Mouse (Mus musculus) embryonic facial prominence, embryonic 12.5 days (tissue): Measurements from ENCODE around the gene Hcrtr2. TPM values are rescaled to one million over a fixed set of nuclear protein-coding genes. Genes with fewer than 3 reads are reported as not detected.

ENCODE experiments used
- ATAC-seq: fragments of 200-750 bp; cut with Nextera tagmentation; 2 replicates; pipeline ENCODE4 v1.8.0; 2017; ENCODE audit not compliant: insufficient number of reproducible peaks, insufficient read depth, low FRiP score, low TSS enrichment
- H3K27ac ChIP-seq: fragments of 300-500 bp; sonication (generic); 2 replicates; pipeline ENCODE4 v1.5.1; 2016; ENCODE audit warnings: mild to moderate bottlenecking
- H3K27me3 ChIP-seq: fragments of 300-500 bp; sonication (generic); 2 replicates; pipeline ENCODE4 v1.6.1; 2016; ENCODE audit warnings: mild to moderate bottlenecking, moderate library complexity
- H3K36me3 ChIP-seq: fragments of 300-500 bp; sonication (generic); 2 replicates; pipeline ENCODE4 v1.6.1; 2016; ENCODE audit warnings: mild to moderate bottlenecking
- H3K4me1 ChIP-seq: fragments of 300-500 bp; sonication (generic); 2 replicates; pipeline ENCODE4 v1.6.1; 2016
- H3K4me2 ChIP-seq: fragments of 300-500 bp; sonication (generic); replicated peaks from 2 replicates; pipeline ENCODE4 v1.6.1; 2016; ENCODE audit warnings: mild to moderate bottlenecking, moderate library complexity
- H3K4me3 ChIP-seq: fragments of 300-500 bp; sonication (generic); 2 replicates; pipeline ENCODE4 v1.5.1; 2016; ENCODE audit warnings: mild to moderate bottlenecking
- H3K9ac ChIP-seq: fragments of 300-500 bp; sonication (generic); 2 replicates; pipeline ENCODE4 v1.6.1; 2016; ENCODE audit warnings: mild to moderate bottlenecking, moderate library complexity
- H3K9me3 ChIP-seq: fragments of 300-500 bp; sonication (generic); 2 replicates; pipeline ENCODE4 v1.6.1; 2016; ENCODE audit warnings: mild to moderate bottlenecking, moderate library complexity
- WGBS: fragments of 180-500 bp; shearing (Covaris S2); methylation state at CpG from one replicate; pipeline ENCODE4 v1.1.7; 2016; 5-methylcytosine and 5-hydroxymethylcytosine counted together
- polyA plus RNA-seq: library from polyadenylated mRNA; unstranded; fragments of >200 nt; fragmentation: Nextera tagmentation; extraction: Ambion mirVana; gene quantifications from 2 replicates; pipeline ENCODE4 v1.2.1, GENCODE M21; 2016

Gene Hcrtr2
- 1.3 and 1.9 TPM in 2 replicates for polyA plus RNA-seq

DNA sequence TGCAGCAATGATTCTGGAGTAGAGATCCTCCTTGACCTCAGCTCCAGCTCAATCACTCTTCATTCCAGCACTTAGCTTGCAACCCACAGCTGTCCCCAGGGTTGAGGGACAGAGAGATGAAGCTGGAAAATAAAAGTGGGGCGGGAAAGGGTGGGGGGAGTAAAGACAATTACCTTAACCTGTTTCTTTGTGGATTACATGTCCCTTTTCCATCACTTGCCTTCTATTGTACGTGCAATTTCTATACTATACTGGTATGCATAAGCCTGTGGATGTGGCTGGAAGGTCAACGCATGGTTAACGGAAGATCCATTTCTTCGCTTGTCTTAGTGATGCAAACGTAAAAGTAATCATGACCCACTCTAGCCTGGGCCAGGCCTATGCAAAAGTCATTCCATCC lies at the start of gene Hcrtr2:
TSS of gene Hcrtr2 (minus strand) at position 101 of the 400 bp plus-strand sequence.
- 75% methylated on average over 6 of the region's 6 CpGs for WGBS
- peak within 1 kb of the TSS; percentile 38; the same call in 1 of the 2 replicates for H3K9ac ChIP-seq

GRCm38 (mm10) chr9:76364874-76365273 lies 41.2 kb upstream of the Hcrtr2 start:
- Histone ChIP-seq H3K4me3 (no peak overlapping the region), H3K4me2 (no peak overlapping the region), H3K36me3 (no peaks in the 10 kb centered on the region), H3K27me3 (no peaks in the 10 kb centered on the region), H3K9me3 (no peaks in the 10 kb centered on the region), H3K9ac (no peak overlapping the region), H3K4me1 (no peaks in the 10 kb centered on the region), H3K27ac (no peak overlapping the region)
- ATAC-seq, result no peak
- WGBS, result 85% methylated on average over 6 of the region's 6 CpGs

More for the DNA sequence above, at the start of gene Hcrtr2:
- Histone ChIP-seq H3K4me1 (peaks cover 9% of the 10 kb centered on the region; the same call in 1 of the 2 replicates), H3K36me3 (no peaks in the 10 kb centered on the region), H3K4me3 (peak within 1 kb of the TSS; percentile 45), H3K27ac (no peak within 1 kb of the TSS), H3K9me3 (no peaks in the 10 kb centered on the region), H3K4me2 (peak within 1 kb of the TSS; percentile 84), H3K27me3 (peaks cover 15% of the 10 kb centered on the region)
- no peak for ATAC-seq

- Histone ChIP-seq H3K4me3 (no peak overlapping the region), H3K4me1 (no peaks in the 10 kb centered on the region), H3K9ac (no peak overlapping the region), H3K36me3 (no peaks in the 10 kb centered on the region), H3K27me3 (no peaks in the 10 kb centered on the region), H3K4me2 (no peak overlapping the region), H3K27ac (no peak overlapping the region), H3K9me3 (no peaks in the 10 kb centered on the region)
- ATAC-seq, result no peak; the same call in 1 of the 2 replicates
Measured at GRCm38 (mm10) chr9:76360374-76360773, 36.7 kb upstream of the Hcrtr2 start.

DNA sequence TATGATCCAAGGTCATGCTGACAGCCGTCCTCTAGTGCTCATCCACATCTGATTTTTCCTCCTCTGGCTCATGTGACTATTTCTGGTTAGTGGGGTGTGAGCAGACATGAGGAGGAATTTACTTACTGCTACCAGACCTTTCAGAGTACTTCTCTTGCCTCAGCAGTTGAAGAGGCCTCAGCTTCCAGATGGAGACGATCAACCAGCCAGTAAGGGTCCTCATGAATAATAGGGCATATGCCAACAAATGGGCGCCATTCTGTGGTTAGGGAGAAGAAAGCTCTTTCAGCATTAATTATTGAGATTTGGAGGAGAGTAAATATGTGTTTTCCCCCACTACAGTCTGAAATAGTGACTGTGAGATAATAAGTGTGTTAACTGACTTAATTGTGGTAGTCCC lies 28.7 kb upstream of the Hcrtr2 start:
- ATAC-seq, result no peak
- WGBS, result 70% methylated on average over 3 of the region's 3 CpGs

GRCm38 (mm10) chr9:76347298-76347697 lies 23.6 kb upstream of the Hcrtr2 start:
- no peak for ATAC-seq

More for the DNA sequence above, 28.7 kb upstream of the Hcrtr2 start:
- no peak overlapping the region for H3K27ac ChIP-seq
- no peak overlapping the region for H3K4me3 ChIP-seq
- H3K27me3 ChIP-seq, result no peaks in the 10 kb centered on the region
- H3K9me3 ChIP-seq, result no peaks in the 10 kb centered on the region
- no peaks in the 10 kb centered on the region for H3K4me1 ChIP-seq
- H3K9ac ChIP-seq, result no peak overlapping the region
- H3K36me3 ChIP-seq, result no peaks in the 10 kb centered on the region
- H3K4me2 ChIP-seq, result no peak overlapping the region

DNA sequence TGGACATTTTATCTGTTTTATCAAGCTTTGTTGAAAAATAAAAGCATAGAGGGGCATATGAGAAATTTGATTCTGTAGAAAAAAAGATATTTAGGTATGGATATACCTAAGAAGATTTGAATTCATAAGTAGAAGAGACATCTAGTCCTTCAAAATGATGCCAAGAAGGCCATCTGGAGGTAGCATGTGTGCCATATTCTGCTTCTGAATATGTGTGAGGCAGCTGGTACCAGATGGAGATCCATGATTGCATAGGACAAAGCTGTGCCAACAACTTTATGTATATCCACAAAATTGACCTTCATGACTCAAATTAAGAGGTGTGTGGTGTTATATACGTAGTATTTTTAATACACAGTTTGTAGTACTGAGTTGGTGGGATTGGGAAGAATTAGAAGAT lies 7.4 kb upstream of the Hcrtr2 start:
- H3K9ac ChIP-seq, result no peak overlapping the region
- H3K27ac ChIP-seq, result no peak overlapping the region
- ATAC-seq, result no peak
- no peaks in the 10 kb centered on the region for H3K4me1 ChIP-seq
- WGBS, result 82% methylated on average over 1 of the region's 1 CpGs
- no peak overlapping the region for H3K4me2 ChIP-seq
- H3K27me3 ChIP-seq, result no peaks in the 10 kb centered on the region
- H3K4me3 ChIP-seq, result no peak overlapping the region
- H3K36me3 ChIP-seq, result no peaks in the 10 kb centered on the region
- H3K9me3 ChIP-seq, result no peaks in the 10 kb centered on the region

More at GRCm38 (mm10) chr9:76347298-76347697, 23.6 kb upstream of the Hcrtr2 start:
- no peaks in the 10 kb centered on the region for H3K36me3 ChIP-seq
- no peak overlapping the region for H3K4me2 ChIP-seq
- 92% methylated on average over 1 of the region's 1 CpGs for WGBS
- no peak overlapping the region for H3K4me3 ChIP-seq
- H3K4me1 ChIP-seq, result no peaks in the 10 kb centered on the region
- no peak overlapping the region for H3K27ac ChIP-seq
- no peaks in the 10 kb centered on the region for H3K9me3 ChIP-seq
- H3K27me3 ChIP-seq, result no peaks in the 10 kb centered on the region
- H3K9ac ChIP-seq, result no peak overlapping the region

GRCm38 (mm10) chr9:76323186-76323701 lies 412 bp downstream of the Hcrtr2 start:
- Histone ChIP-seq H3K9ac (peak overlapping the region; percentile 38; the same call in 1 of the 2 replicates), H3K4me2 (peak overlapping the region; percentile 84), H3K36me3 (no peaks in the 10 kb centered on the region), H3K27ac (no peak overlapping the region), H3K4me1 (peaks cover 9% of the 10 kb centered on the region; the same call in 1 of the 2 replicates), H3K4me3 (peak overlapping the region; percentile 45), H3K9me3 (no peaks in the 10 kb centered on the region), H3K27me3 (peaks cover 15% of the 10 kb centered on the region)
- ATAC-seq, result no peak
- WGBS, result under 1% methylated on average over 29 of the region's 29 CpGs

DNA sequence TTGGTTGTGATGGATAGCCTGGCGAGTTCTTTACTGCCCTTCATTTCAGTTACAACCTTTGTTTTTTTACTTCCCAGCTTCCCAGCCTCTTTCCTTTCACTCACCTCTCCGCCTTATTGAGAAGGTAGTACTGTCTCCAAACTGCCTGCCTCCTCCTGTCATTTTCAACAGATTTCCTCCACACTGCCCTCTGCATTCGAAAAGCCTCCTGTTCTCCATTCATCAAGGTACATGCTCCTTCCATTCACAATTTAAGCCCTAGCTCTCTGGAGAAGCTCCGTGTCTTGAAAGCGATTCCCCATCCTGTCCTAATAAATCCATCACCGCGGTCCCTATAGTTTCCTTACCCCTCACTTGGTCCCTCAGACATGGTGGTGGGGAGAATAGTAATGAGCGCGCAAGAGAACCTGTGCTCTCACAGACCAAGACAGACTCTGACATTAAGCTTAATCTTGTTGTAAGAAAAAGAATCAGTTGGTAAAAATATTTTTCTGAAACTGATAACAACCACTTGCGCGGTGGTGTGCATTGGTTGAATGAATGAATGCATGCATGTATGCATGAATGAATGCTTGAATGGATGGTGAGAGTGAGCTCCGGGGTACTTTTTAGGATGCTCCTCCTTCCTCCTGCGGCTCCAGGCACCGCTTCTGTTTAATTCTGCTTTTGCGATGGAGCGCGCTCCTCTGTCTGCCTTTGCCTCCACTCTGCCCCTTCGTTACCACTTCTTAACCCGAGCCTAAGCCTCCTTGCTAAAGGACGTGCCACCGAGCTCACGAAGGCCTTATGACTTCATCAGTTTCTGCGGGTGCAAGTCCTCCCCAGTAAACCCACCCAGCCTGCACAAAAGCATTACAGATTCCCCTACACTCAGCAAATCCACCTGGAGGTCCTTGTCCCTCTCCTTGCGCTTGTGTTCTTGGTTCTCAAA lies 1.3 kb downstream of the Hcrtr2 start:
- no peaks in the 10 kb centered on the region for H3K36me3 ChIP-seq
- WGBS, result 5% methylated on average over 24 of the region's 24 CpGs
- H3K4me2 ChIP-seq, result peak overlapping the region; percentile 84
- peaks cover 9% of the 10 kb centered on the region; the same call in 1 of the 2 replicates for H3K4me1 ChIP-seq
- no peaks in the 10 kb centered on the region for H3K9me3 ChIP-seq
- H3K27ac ChIP-seq, result no peak overlapping the region
- no peak for ATAC-seq
- H3K27me3 ChIP-seq, result peaks cover 15% of the 10 kb centered on the region
- H3K9ac ChIP-seq, result peak overlapping the region; percentile 38; the same call in 1 of the 2 replicates
- peak overlapping the region; percentile 45 for H3K4me3 ChIP-seq

DNA sequence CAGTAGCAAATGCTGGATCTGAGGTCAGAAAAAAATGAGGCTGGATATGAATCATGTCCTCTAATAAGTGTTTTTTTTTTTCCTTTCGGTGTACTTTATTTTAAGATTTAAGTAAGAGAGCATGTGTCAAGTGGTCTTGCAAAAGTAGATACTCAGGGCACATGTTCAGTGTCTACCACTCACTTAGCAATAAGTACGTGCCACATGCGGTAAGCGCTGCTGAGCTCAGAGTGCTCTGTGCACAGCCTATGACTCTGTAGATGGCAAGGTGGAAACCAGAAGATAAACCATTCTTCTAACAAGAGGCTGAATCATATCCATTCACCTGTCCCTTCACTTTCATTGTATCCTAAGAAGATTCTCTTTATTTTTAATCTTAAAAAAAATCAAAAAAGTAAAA lies 2.1 kb downstream of the Hcrtr2 start:
- Histone ChIP-seq H3K9me3 (no peaks in the 10 kb centered on the region), H3K4me1 (peaks cover 9% of the 10 kb centered on the region; the same call in 1 of the 2 replicates), H3K36me3 (no peaks in the 10 kb centered on the region), H3K27ac (no peak overlapping the region), H3K4me2 (no peak overlapping the region), H3K4me3 (0 out of 2 replicates have a peak overlapping the region, but pooled peaks have one; percentile 45), H3K9ac (no peak overlapping the region), H3K27me3 (peaks cover 15% of the 10 kb centered on the region)
- no peak for ATAC-seq
- 86% methylated on average over 4 of the region's 4 CpGs for WGBS

- H3K36me3 ChIP-seq, result no peaks in the 10 kb centered on the region
- peaks cover 15% of the 10 kb centered on the region for H3K27me3 ChIP-seq
- no peak for ATAC-seq
- H3K9me3 ChIP-seq, result no peaks in the 10 kb centered on the region
- H3K27ac ChIP-seq, result no peak overlapping the region
- 83% methylated on average over 1 of the region's 1 CpGs for WGBS
- H3K9ac ChIP-seq, result no peak overlapping the region
- H3K4me1 ChIP-seq, result peaks cover 9% of the 10 kb centered on the region; the same call in 1 of the 2 replicates
- no peak overlapping the region for H3K4me3 ChIP-seq
- H3K4me2 ChIP-seq, result no peak overlapping the region
Measured at GRCm38 (mm10) chr9:76320755-76321154, 2.9 kb downstream of the Hcrtr2 start.

DNA sequence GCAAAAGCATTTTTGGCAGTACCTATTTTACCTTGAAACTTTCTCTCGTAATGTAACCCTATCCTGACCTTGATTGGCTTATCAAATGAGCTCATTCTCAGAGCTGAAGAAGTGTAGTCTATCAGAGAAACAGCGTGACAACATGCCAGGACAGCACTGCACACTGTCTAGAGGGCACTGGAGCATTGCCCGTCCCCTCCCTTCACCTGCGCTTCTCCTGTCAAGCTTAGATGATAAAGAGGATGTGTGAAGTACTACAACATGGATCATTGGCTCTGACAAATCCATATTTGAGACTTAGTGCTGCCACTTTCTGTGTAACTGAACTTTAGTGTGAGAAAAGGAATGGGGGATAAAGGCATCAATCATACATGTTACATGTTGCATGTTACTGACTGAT lies 5.4 kb downstream of the Hcrtr2 start:
- Histone ChIP-seq H3K27me3 (peaks cover 10% of the 10 kb centered on the region), H3K9ac (no peak overlapping the region)
- WGBS, result 79% methylated on average over 4 of the region's 4 CpGs

GRCm38 (mm10) chr9:76315096-76315495 lies 8.6 kb downstream of the Hcrtr2 start:
- no peaks in the 10 kb centered on the region for H3K27me3 ChIP-seq
- H3K9ac ChIP-seq, result no peak overlapping the region
- no peak overlapping the region for H3K4me2 ChIP-seq
- H3K9me3 ChIP-seq, result no peaks in the 10 kb centered on the region
- no peaks in the 10 kb centered on the region for H3K4me1 ChIP-seq
- H3K36me3 ChIP-seq, result no peaks in the 10 kb centered on the region
- no peak overlapping the region for H3K27ac ChIP-seq
- ATAC-seq, result no peak
- H3K4me3 ChIP-seq, result no peak overlapping the region

More for the DNA sequence above, 5.4 kb downstream of the Hcrtr2 start:
- Histone ChIP-seq H3K4me3 (no peak overlapping the region), H3K4me2 (no peak overlapping the region), H3K4me1 (peaks cover 9% of the 10 kb centered on the region; the same call in 1 of the 2 replicates), H3K27ac (no peak overlapping the region), H3K36me3 (no peaks in the 10 kb centered on the region), H3K9me3 (no peaks in the 10 kb centered on the region)
- ATAC-seq, result no peak
